In genomic region chr19:23758554-23759321, GRCm38 (mm10) we compare ENCODE assay signal across 8 mouse cellular contexts. TPM values are rescaled to one million over a fixed set of nuclear protein-coding genes. Genes with fewer than 3 reads are reported as not detected.
DNase-seq lines count a peak whose midpoint lies in the region; ATAC-seq and TF ChIP-seq lines count a peak whose summit lies in the region.

Gene Apba1 (plus strand): TSS chr19:23758887.

- peak within 1 kb of the TSS; percentile 69 to 97 for H3K4me3 ChIP-seq in MEL (ENCODE audit: control insufficient read depth in 1 of 2, insufficient read depth in 1 of 2, low read depth in 2 of 2, low read length in 2 of 2)
- peak within 1 kb of the TSS; percentile 64 for H3K4me3 ChIP-seq in brown adipose tissue, adult 24 weeks (ENCODE audit: insufficient read depth, low read depth, low read length)
- peak within 1 kb of the TSS; percentile 82 for H3K4me3 ChIP-seq in hindbrain, embryonic 16.5 days (ENCODE audit: low read length)
- peak within 1 kb of the TSS; percentile 83 for H3K4me3 ChIP-seq in left cerebral cortex, adult 2 months

- H3K27ac ChIP-seq in MEL (ENCODE audit: control insufficient read depth, low read depth, low read length): no peak within 1 kb of the TSS
- H3K27ac ChIP-seq in brown adipose tissue, adult 24 weeks (replicated peaks; ENCODE audit: low read depth, low read length): peak within 1 kb of the TSS; percentile 45
- H3K27ac ChIP-seq in hindbrain, embryonic 16.5 days (ENCODE audit: low read depth, low read length): peak within 1 kb of the TSS; percentile 99
- H3K27ac ChIP-seq in left cerebral cortex, adult 2 months: peak within 1 kb of the TSS; percentile 99

- ATAC-seq in hindbrain, embryonic 16.5 days: peak; percentile 92

- peaks cover 3% of the 10 kb centered on the region in 2 experiments; a peak in 2 of 4 replicates for H3K27me3 ChIP-seq in MEL (ENCODE audit: control insufficient read depth in 1 of 2, insufficient read depth in 2 of 2, low read length in 2 of 2)
- H3K27me3 ChIP-seq in hindbrain, embryonic 16.5 days (replicated peaks; ENCODE audit: control insufficient read depth, insufficient read depth, low read length): no peaks in the 10 kb centered on the region

- TF ChIP-seq EP300 in MEL (IDR thresholded peaks at IDR 0.05; ENCODE audit: low read depth in 1 of 2, low read length in 2 of 2): no peak

- intact Hi-C loops in left cerebral cortex, adult 2 months (cut with DNase I): loop anchor here (1.0 to 10.0 kb wide), 6 partner anchors 71 to 464 kb away; partner anchors contain the start of gene Ptar1

- H3K36me3 ChIP-seq in MEL (ENCODE audit: control insufficient read depth in 1 of 2, insufficient read depth in 2 of 2, low read length in 2 of 2): peaks cover 0 to 5% of the 10 kb centered on the region in 2 experiments; a peak in 2 of 4 replicates
- H3K36me3 ChIP-seq in hindbrain, embryonic 16.5 days (ENCODE audit: control insufficient read depth, insufficient read depth, low read length): no peaks in the 10 kb centered on the region

- peak within 1 kb of the TSS; percentile 84 for H3K4me2 ChIP-seq in hindbrain, embryonic 16.5 days (ENCODE audit: low read length)

- H3K9ac ChIP-seq in MEL (ENCODE audit: control insufficient read depth, low read depth, low read length, poor library complexity, severe bottlenecking): peak within 1 kb of the TSS; percentile 93
- H3K9ac ChIP-seq in hindbrain, embryonic 16.5 days (ENCODE audit: low read depth, low read length): peak within 1 kb of the TSS; percentile 94

- peak in 1 of 3 experiments; percentile 9; a peak in 1 of 6 replicates for TF ChIP-seq CTCF in MEL (IDR thresholded peaks at IDR 0.05 in 2 of 3, conservative IDR thresholded peaks at IDR 0.05 in 1 of 3; ENCODE audit: control insufficient read depth in 1 of 3, insufficient read depth in 1 of 3, low read depth in 2 of 3, low read length in 3 of 3, poor library complexity in 1 of 3, severe bottlenecking in 1 of 3)
- TF ChIP-seq CTCF in left cerebral cortex, adult 2 months (IDR thresholded peaks at IDR 0.05): peak; percentile 34

- H3K4me1 ChIP-seq in MEL (ENCODE audit: control insufficient read depth in 1 of 2, insufficient read depth in 2 of 2, low read length in 2 of 2): peaks cover 0 to 3% of the 10 kb centered on the region in 2 experiments; a peak in 2 of 4 replicates
- no peaks in the 10 kb centered on the region for H3K4me1 ChIP-seq in brown adipose tissue, adult 24 weeks (ENCODE audit: control insufficient read depth, insufficient read depth, insufficient read length, low read length)
- H3K4me1 ChIP-seq in hindbrain, embryonic 16.5 days (ENCODE audit: control insufficient read depth, insufficient read depth, low read depth, low read length): peaks cover 11% of the 10 kb centered on the region

- no peaks in the 10 kb centered on the region for H3K9me3 ChIP-seq in MEL (replicated peaks; ENCODE audit: insufficient read depth, low read length)
- no peaks in the 10 kb centered on the region for H3K9me3 ChIP-seq in hindbrain, embryonic 16.5 days (ENCODE audit: control insufficient read depth, low read length)

- WGBS in hindbrain, embryonic 16.5 days: under 1% methylated on average over 50 of the region's 98 CpGs

- DNase-seq in MEL (ENCODE audit: low read depth, low spot score): peak; percentile 57
- peak; percentile 55 to 77 for DNase-seq in frontal cortex, adult 2 months (ENCODE audit: extremely low spot score in 1 of 2, low spot score in 1 of 2)
- peak; percentile 83 to 87 for DNase-seq in left cerebral cortex, adult 2 months (ENCODE audit: extremely low spot score in 1 of 2, low spot score in 2 of 2)
- peak; percentile 62 for DNase-seq in lung, postnatal 36 days
- peak; percentile 66 for DNase-seq in retina, adult 2 months (ENCODE audit: low read depth, low spot score)
- DNase-seq in thymus, postnatal 25 days: peak; percentile 55

- peak in 1 of 2 experiments; percentile 45; a peak in 1 of 4 replicates for TF ChIP-seq POLR2A in MEL (IDR thresholded peaks at IDR 0.05; ENCODE audit: control insufficient read depth in 1 of 2, insufficient read depth in 1 of 2, low read depth in 1 of 2, low read length in 2 of 2, poor library complexity in 1 of 2)

- no peaks in the 10 kb centered on the region; the same call in 1 of the 2 replicates for H3K79me2 ChIP-seq in MEL (ENCODE audit: control insufficient read depth, insufficient read depth, low read length, poor library complexity)

- TF ChIP-seq RAD21 in MEL (IDR thresholded peaks at IDR 0.05; ENCODE audit: low read depth, low read length): no peak

TF ChIP-seq in MEL, 35 proteins besides CTCF, POLR2A, EP300 and RAD21:
- TF ChIP-seq TCF12 (IDR thresholded peaks at IDR 0.05; ENCODE audit: low read depth, low read length) (no peak), MXI1 (IDR thresholded peaks at IDR 0.05; ENCODE audit: low read depth, low read length) (0 out of 2 replicates have a peak, but pooled peaks have one; percentile 5)

RNA-seq across cellular contexts. Expression of gene Apba1, which starts in this region (rescaled TPM):
- total RNA-seq in MEL (2012; rRNA removed): under 0.01 TPM in 1 of 2 replicates, not detected in the other
- polyA plus RNA-seq in MEL (2012; ENCODE audit: insufficient read depth in 1 of 2, insufficient read length in 2 of 2, low read depth in 1 of 2, low replicate concordance in 2 of 2, missing spikeins in 1 of 2): under 1 TPM in 1 of 2 experiments, not detected in 1; 0.03 TPM
- polyA plus RNA-seq in brown adipose tissue, adult 24 weeks (2012; ENCODE audit: insufficient read depth, insufficient read length, missing spikeins): 0.79 and 0.91 TPM in 2 replicates
- polyA plus RNA-seq in frontal cortex, adult 2 months (2012; rRNA removed): 72.8 and 79.6 TPM in 2 replicates
- polyA plus RNA-seq in hindbrain, embryonic 16.5 days (2015; fragmentation: Nextera tagmentation; extraction: Ambion mirVana): 12.7 and 13.3 TPM in 2 replicates
- total RNA-seq in left cerebral cortex, adult 2 months (2021): 100 to 1,000 TPM; 127 to 134 TPM

Comparison
In these comparisons a context has a peak if more than half of its experiments do, and no peak if none do; other contexts are left out.
1. RNA of gene Apba1 (total RNA-seq): 127 to 134 TPM in left cerebral cortex, adult 2 months; under 0.01 TPM in MEL; every median in the first group is over 100 times any median in the second.
2. Peak in DNase-seq, H3K4me3 ChIP-seq and H3K9ac ChIP-seq in MEL; RNA of the gene not detected or under 1 TPM.
3. Peak in every context shown above with its lines, with median percentiles within 50 percentile points of each other: DNase-seq and H3K4me3 ChIP-seq.